Mouse (Mus musculus): ENCODE measurements around the gene Ndufb10.

The Ndufb10 gene

DNA sequence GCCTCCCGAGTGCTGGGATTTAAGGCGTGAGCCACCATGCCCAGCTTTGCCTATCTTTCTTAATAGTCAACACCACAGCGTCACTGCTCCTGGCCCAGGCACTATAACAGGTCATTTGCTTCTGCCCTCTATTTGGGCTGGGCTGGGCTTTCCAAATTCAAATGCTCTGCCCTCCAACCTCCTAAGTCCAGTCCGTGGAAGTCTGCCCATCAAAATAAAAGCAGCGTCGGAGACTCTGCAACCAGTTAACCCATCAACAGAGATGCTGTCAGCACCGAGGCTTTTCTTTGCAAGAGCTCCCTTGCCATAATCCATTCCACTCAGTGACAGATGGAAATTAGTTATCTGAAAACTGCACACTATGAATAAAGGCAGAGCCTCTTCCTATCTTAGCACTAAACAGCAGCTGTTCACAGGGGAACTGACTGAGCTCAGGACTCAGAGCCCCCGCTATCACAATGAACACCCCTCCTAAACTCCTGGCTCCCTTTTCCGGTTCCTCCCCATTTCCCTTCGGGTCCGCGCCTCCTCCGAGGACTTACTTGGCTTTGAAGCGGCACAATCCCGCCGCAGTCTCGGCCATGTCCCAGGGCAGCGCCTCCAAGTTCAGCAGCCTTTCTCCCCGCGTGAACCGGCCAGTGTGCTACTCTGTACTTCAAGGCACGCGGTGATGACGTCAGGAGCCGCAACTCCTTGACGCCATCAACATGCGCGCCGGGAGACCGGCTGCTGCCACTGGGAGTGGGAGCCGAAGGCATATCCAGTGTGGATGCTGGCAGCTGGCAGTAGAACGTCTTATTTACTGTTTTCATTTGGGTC, 17.1 kb downstream of the Ndufb10 start, which contains the start of gene Tbl3:
Gene Tbl3 (minus strand): TSS at position 679 of the 819 bp plus-strand sequence.
- peak; percentile 96 for DNase-seq (ENCODE audit: low spot score)

DNA sequence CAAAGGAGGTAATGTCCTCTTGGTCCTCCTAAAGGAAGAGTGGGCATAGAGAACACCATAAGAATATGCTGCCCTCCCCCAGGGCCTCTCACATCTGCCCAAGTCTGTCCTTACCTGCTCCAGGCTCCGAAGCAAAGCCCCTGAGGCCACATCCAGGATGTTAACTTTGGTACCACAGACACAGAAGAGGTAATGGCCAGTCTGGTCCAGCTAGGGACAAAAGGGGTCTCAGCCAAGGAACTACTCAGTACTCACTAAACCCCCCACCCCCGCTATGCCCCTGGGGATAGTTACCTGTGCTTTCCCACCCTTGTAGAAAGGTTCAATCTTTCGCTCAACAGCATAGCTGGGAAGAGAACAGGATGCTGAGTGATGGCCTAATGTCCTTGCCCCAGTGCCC, 18.5 kb downstream of the Ndufb10 start:
- DNase-seq (ENCODE audit: low spot score), result no peak

GRCm38 (mm10) chr17:24701251-24701650, 23.0 kb downstream of the Ndufb10 start:
- DNase-seq (ENCODE audit: low spot score), result no peak

DNA sequence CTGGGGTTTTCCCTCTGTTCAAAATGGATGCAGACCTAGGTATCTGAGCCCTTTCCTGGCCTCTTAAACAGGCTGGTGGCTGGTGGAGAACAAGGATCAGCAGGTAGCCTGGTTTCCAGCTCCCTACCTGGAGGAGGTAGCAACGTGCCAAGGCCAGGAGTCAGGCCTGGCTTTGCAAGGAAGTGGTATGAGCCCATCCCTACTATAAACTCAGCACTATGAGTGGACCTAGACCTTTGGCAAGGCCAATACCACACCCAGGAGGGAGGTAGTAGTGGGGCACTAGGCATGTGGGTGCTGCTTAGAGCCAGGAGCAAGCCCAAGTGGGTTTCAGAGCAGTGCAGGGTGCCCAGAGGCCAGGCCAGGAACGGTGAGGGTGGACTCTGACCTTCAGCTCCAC, 24.8 kb downstream of the Ndufb10 start:
- DNase-seq (ENCODE audit: low spot score), result no peak

- no peak for DNase-seq (ENCODE audit: low spot score)
Measured at GRCm38 (mm10) chr17:24698715-24699114, 25.6 kb downstream of the Ndufb10 start.

DNA sequence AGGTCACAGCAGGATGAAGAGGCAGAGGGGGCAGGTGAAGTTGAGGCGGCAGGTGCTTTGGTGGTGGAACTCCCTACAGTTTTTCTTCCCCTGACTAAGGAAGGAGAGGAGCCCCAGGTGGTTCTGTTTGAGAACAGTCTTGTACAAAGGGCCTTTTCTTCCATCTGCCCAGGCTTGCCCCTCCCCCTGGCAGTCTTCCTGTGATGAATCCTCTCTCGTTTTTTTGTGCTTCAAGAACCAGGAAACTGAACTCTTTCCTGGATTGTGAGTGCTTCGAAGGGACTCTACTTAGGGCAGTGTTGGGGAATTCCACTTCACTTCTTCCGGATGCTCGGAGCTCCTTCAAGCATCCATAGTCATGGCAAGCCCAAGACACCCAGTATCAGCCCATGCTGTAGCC, 26.3 kb downstream of the Ndufb10 start:
- no peak for DNase-seq (ENCODE audit: low spot score)

DNA sequence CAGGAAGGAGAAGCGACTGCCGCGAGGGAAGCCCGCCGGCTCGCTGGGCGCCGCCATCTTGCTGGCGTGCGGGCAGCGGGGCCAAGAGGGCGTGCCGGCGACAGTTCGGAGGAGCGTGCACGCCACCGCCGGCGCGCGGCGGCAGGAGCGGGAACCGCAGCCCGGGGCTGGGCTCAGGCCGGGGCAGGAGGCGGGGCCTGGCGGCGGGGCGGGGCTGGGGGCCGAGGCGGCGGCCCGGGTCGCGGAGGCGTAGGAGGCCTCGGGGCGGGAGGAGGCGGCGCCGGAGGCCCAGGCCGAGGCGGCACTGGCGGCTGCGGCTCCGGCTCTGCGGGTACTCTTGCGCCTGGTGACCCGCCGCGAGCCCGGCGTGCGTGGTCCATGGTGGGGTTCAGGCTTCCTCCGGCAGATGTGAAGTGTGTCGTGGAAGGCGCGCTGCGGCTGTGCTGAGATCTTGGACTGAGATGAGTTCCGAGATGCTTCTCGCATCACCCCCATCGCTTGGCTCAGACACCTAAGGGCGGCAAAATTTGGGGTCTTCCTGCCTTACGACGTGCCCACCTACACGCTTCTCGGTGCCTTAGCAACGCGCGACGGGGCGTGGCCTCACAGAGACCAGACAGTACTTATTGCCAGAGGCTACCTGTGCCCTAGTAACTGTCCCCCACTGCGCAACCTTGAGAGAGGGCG, 28.1 kb downstream of the Ndufb10 start, which contains the start of the genes Gfer and Noxo1:
Gene Gfer (minus strand): TSS at position 146 of the 687 bp plus-strand sequence.
Gene Noxo1 (plus strand): TSS at position 224 of the 687 bp plus-strand sequence.
- peak; percentile 87 for DNase-seq (ENCODE audit: low spot score)

GRCm38 (mm10) chr17:24695326-24696010, 28.8 kb downstream of the Ndufb10 start:
- DNase-seq (ENCODE audit: low spot score), result peak; percentile 63

DNA sequence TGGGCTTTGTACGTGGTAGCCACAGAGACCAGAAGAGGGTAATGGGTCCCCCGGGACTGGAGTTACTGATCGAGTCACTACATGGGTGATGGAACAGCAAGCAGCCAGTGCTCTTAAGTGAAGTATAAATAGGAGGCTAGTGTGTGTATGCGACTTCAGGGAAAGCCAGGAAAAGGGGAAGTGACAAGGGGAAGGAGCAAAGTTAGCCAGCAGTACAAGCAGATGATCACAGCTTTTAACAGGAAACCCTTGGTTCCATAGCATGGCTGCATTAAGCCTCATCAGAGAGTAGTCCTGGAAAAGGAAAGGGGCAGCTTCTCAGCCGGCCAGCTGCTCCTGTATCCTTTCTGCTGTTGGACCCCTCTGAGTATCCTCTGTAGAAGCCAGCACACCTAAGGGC, 31.9 kb downstream of the Ndufb10 start:
- no peak for DNase-seq (ENCODE audit: low spot score)

DNA sequence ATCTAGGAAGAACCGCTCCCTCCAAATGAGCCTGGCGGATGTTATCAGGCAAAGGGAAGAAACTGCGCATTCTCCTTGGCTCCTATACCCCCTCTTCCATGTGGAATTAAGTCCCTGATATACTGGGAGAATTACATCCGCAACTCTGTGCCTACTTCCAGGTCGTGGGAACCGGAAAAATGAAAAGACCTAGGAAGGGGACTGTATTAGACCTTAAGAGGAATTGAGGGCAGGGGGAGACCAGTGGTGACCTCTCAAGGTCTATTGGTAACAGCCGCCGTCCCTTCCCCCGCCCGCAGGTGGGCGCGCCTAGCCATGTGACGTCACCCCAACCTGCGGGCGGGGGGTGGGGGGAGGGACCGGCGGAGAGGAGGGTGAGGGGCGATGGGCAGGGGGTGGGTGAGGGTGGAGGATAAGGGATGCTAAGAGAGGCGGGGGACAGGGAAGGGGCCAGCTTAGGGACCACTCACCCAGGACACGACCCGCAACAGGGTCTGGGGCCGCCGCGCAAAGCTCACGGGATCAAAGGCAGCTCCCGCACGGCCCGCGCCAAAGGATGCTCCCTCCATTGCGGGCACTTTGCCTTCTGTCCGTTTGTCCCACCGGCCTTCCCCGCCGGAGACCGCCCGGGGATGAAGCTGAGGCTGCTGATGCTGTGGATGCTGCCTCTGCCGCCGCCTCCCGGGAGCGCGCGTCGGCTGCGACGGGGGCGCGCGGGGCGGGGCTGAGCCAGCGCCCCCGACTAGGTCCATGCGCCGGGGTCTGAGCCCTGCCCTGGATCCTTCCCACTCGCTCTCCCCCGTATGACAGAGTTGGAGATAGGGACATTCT, 34.8 kb downstream of the Ndufb10 start, which contains the start of gene Syngr3:
Gene Syngr3 (minus strand): TSS at position 705 of the 831 bp plus-strand sequence.
- DNase-seq (ENCODE audit: low spot score), result no peak

DNA sequence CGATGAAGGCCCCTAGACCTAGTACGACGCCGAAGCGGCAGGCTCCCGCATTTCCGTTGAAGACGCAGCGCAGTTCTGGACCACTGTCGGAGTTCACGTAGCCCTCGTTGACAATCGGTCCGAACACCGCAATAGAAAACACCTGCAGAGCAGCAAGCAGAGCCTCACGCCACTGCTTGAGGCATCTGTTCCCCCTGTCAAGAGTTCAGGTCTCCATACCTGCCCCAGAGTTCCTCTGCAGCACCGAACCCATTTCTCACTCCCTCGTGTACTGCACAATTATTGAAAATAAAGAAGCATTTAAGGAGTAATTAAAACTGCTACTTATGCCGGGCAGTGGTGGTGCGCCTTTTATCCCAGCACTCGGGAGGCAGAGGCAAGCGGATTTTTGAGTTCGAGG, 36.7 kb downstream of the Ndufb10 start:
- no peak for DNase-seq (ENCODE audit: low spot score)

DNA sequence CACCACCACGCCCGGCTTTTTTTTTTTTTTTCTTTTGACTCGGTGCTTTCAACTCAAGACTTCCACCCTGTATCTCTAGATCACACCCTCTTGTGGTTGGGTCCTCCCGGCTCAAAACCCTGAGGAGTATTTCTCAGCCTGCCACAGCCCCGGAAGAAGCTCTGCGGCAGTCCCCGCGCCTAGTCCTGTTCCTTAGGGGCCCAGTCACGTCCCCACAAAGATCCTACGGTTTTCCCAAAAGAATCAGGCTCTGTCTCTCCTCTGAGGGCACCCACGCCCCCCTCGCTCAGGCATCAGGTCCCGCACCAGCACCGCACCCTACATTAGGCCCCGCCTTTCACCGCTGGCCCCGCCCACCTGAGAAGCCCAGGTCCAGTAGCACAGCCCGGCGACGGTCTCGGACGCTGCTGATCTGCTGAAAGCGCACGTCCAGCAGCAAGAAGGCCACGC, 37.1 kb downstream of the Ndufb10 start:
- no peak for DNase-seq (ENCODE audit: low spot score)

GRCm38 (mm10) chr17:24686514-24686913, 37.8 kb downstream of the Ndufb10 start:
- no peak for DNase-seq (ENCODE audit: low spot score)

GRCm38 (mm10) chr17:24677500-24678080, 46.7 kb downstream of the Ndufb10 start:
- DNase-seq (ENCODE audit: low spot score), result no peak

DNA sequence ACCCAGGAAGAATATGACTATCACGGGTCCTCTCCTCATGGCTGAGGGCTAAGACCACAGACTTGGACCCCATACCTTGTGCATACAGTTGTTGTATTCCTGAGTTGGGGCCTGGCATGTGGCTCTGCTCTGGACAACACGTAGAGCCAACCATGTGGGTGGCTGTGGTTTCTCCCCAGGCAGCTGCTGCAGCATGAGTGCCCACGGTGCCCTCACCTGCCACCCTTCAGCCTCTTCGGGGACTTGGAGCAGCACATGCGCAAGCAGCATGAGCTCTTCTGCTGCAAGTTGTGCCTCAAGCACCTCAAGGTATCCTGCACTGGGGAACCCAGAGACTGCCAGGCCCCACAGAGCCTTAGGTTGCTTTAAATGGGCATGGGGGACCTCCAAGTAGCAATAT, 47.4 kb downstream of the Ndufb10 start:
- DNase-seq (ENCODE audit: low spot score), result no peak

DNA sequence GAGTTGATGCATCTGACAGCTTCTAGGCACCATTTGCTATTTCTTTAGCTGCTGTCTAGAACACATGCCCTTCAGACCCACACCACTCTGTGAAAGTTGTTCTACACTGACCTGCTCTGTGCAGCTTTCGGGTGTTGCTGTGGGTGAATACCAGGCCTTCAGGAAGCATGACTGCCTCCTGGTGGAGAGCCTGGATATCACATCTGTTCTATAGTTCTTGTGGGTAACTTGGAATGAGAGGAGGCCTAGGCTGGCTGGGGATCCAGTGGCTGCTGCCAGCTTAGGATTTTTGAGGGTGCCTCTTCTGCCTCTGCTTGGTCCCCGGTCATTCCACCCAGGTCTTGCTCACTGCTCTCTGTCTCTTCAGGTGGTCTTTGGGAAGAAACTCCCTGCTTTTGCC, 48.1 kb downstream of the Ndufb10 start:
- DNase-seq (ENCODE audit: low spot score), result peak; percentile 80

GRCm38 (mm10) chr17:24674277-24674676, 50.0 kb downstream of the Ndufb10 start:
- DNase-seq (ENCODE audit: low spot score), result no peak

DNA sequence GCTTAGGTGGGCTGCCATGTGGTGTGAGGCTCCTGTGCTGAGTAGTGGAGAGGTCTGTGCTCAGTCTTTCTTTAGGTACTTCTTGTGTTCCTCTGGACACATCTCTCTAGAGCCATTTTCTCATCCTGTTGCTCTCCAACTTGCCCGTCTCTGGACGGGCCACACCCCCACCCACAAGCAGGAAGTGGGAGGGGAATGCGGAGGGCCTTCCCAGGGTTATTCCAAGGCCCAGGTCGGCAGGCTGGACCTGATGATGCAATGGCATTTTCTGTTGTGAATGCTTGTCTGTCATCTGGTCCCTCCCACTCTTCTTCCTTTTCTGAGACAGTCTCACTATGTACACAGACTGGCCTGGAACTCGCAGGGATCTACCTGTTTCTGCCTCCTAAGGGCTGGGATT, 52.1 kb downstream of the Ndufb10 start:
- peak; percentile 70 for DNase-seq (ENCODE audit: low spot score)
